Mouse (Mus musculus) C2C12 (cell line): ENCODE measurements around the gene Alox12e.

Experiments
- CTCF ChIP-seq: IDR thresholded peaks from one replicate; pipeline ENCODE4 v1.5.1; 2011; ENCODE audit not compliant: control insufficient read depth, insufficient read depth, insufficient read length
- MAX ChIP-seq: IDR thresholded peaks from one replicate; pipeline ENCODE4 v1.6.1; 2011; ENCODE audit warnings: mild to moderate bottlenecking, control low read depth
- MYOG ChIP-seq: IDR thresholded peaks from one replicate; pipeline ENCODE4 v1.6.1; 2011; ENCODE audit not compliant: control insufficient read depth, insufficient read length; ENCODE audit errors: extremely low read depth
- USF1 ChIP-seq: IDR thresholded peaks from one replicate; pipeline ENCODE4 v1.6.1; 2011; ENCODE audit warnings: low read depth, mild to moderate bottlenecking, control low read depth, moderate library complexity

GRCm38 (mm10) chr11:70297836-70298454 is 24.5 kb downstream of the Alox12e start:
- TF ChIP-seq CTCF (no peak), MYOG (no peak), MAX (no peak), USF1 (no peak)
